Mouse (Mus musculus) thymus, adult 2 months (tissue): ENCODE measurements at regions not wholly inside any gene's neighbourhood (a gene's known extent, or its start where the extent isn't known, plus 50 kb on each side); places are given as distances from the start of the nearest gene placed in this dataset.
A peak's percentile ranks its signal among the peaks of the same experiment; 100 is the strongest.

Source experiments
- CTCF ChIP-seq: fragments of 200-500 bp; IDR thresholded peaks from 2 replicates; pipeline ENCODE4 v1.5.1; 2012; ENCODE audit warnings: mild to moderate bottlenecking, control low read depth, low read length, moderate library complexity, borderline replicate concordance; ENCODE audit not compliant: control insufficient read depth, poor library complexity, insufficient read depth; ENCODE audit errors: extremely low read depth
- POLR2A ChIP-seq: fragments of 200-500 bp; IDR thresholded peaks from 2 replicates; pipeline ENCODE4 v1.6.1; 2012; ENCODE audit warnings: mild to moderate bottlenecking, low read length, control low read depth, moderate library complexity; ENCODE audit not compliant: control insufficient read depth, poor library complexity, insufficient read depth; ENCODE audit errors: extremely low read depth

DNA sequence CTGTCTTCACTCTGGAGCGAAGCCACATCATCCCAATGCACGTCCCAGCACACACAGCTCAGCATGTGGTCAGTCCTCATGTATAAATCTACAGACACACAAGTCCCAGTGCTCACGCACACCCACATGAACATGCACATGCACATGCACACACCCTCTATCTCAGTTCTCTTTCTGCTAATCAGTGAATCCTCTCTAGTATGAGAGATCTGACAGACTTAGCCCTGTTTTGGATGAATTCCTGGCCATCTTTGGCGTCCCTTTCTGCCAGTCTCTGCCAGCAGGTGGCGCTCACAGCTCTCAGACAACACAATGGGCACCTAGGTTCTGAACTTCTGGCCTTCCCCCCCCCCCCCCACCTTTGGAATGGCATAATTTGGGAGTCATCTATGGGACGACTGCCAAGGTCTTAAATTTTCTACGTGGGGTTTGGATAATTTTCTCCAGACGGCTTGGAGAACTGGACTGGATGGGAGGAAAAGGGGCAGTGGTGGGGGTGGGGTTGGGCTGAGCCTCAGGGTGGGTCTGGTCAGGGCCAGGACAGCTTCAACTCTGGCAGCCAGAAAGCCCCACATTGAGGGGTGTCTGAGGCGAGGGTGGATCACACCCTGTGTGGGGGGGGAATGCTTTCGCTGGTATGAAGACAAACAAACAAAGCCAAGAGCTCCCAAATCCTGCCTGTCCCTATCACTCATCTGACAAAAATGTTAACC is 149.8 kb downstream of the Opa1 start:
- TF ChIP-seq POLR2A (no peak), CTCF (peak; percentile 76; the same call in 1 of the 2 replicates)
